Mouse (Mus musculus) hindbrain, embryonic 10.5 days (tissue): Measurements from ENCODE around the gene Prkcg. TPM values are rescaled to one million over a fixed set of nuclear protein-coding genes. Genes with fewer than 3 reads are reported as not detected.
"Not testable (repeated sequence)": the region's sequence is repeated elsewhere in the genome, so short reads cannot be mapped to it uniquely, and the experiment has no call there.

ENCODE experiments used
- DNase-seq: peaks from one replicate; pipeline ENCODE4 v3.0.0-alpha.2; 2017; ENCODE audit warnings: low spot score
- H3K27ac ChIP-seq: fragments of 300-500 bp; sonication (generic); 2 replicates; pipeline ENCODE4 v1.5.1; 2016; ENCODE audit warnings: mild to moderate bottlenecking, moderate library complexity
- H3K27me3 ChIP-seq: fragments of 300-500 bp; sonication (generic); 2 replicates; pipeline ENCODE4 v1.6.1; 2016; ENCODE audit warnings: mild to moderate bottlenecking; ENCODE audit not compliant: poor library complexity, insufficient read depth, severe bottlenecking
- H3K36me3 ChIP-seq: fragments of 300-500 bp; sonication (generic); 2 replicates; pipeline ENCODE4 v1.6.1; 2016; ENCODE audit warnings: mild to moderate bottlenecking, moderate library complexity
- H3K4me1 ChIP-seq: fragments of 300-500 bp; sonication (generic); replicated peaks from 2 replicates; pipeline ENCODE4 v1.6.1; 2016; ENCODE audit warnings: mild to moderate bottlenecking
- H3K4me3 ChIP-seq: fragments of 300-500 bp; sonication (generic); 2 replicates; pipeline ENCODE4 v1.5.1; 2016; ENCODE audit warnings: mild to moderate bottlenecking, moderate library complexity
- H3K9me3 ChIP-seq: fragments of 300-500 bp; sonication (generic); 2 replicates; pipeline ENCODE4 v1.6.1; 2016; ENCODE audit warnings: mild to moderate bottlenecking, moderate library complexity
- WGBS: fragments of 180-500 bp; shearing (Covaris S2); methylation state at CpG from one replicate; pipeline ENCODE4 v1.1.7; 2016; 5-methylcytosine and 5-hydroxymethylcytosine counted together
- polyA plus RNA-seq: library from polyadenylated mRNA; unstranded; fragments of >200 nt; fragmentation: Nextera tagmentation; extraction: Ambion mirVana; gene quantifications from 2 replicates; pipeline ENCODE4 v1.2.1, GENCODE M21; 2016

The Prkcg gene
- polyA plus RNA-seq, 1 experiment from 2014 or later: 0.47 TPM

DNA sequence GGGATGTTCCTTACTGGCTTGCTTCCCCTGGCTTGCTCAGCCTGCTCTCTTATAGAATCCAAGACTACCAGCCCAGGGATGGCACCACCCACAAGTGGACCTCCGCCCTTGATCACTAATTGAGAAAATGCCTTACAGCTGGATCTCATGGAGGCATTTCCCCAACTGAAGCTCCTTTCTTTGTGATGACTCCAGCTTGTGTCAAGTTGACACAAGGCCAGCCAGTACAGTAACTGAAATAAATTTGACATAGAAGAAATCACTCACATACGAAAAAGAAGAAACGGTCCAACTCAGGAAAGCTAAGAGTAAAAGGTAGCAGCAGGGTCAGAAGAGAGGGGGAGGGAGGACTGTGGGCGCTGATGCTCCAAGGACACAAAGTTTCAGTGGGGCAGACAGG, 12.2 kb upstream of the Prkcg start:
- not testable (repeated sequence) for DNase-seq, H3K4me1 ChIP-seq, H3K9me3 ChIP-seq, H3K36me3 ChIP-seq, H3K27ac ChIP-seq, H3K4me3 ChIP-seq, H3K27me3 ChIP-seq
- 60% methylated on average over 4 of the region's 4 CpGs for WGBS

DNA sequence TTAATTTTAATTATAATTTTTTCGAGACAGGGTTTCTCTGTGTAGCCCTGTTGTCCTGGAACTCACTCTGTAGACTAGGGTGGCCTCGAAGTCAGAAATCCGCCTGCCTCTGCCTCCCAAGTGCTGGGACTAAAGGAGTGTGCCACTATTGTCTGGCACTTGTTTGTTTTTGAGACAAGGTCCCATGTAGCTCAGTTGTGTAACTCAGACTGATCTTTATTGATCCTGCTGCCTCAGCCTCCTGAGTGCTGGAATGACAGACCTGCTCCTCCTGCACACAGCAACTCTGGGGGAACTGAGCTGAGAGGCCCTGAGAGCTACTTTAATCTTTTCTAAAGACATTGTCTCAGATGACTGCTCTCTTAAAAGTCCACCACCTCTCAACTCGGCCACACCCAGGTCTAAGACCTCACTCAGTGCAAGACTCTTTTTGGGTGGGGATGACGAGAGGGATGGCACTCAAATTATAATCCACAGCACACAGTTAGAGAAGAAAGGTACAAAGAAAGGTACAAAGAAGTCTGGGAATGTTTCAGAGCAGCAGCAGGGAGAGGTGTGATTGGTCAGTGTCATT, 8.8 kb upstream of the Prkcg start:
- WGBS: 74% methylated on average over 5 of the region's 5 CpGs

DNA sequence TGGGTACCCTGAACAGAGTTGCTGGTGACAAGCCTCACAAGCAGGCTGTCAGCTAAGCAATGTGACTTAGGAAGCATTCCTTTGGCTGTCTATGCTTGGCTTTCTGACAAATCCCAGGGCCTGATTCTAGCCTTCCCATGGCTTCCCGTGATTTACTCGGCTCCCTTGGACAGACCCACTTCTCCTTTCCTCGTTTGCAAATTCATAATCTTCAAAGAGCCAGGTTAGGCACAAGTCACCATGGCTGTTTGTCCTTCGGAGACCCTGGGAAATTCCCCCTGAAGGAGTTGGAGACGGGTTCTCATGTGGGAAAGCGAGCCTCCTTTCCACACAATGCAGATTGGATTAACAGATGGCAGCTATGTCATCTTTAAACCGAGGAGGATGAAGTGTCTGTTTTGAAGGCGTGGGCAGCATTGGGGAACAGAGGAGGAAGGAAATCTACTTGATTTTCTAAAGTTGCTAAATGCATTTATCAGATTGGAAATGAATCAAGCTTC, 8.3 kb upstream of the Prkcg start:
- Histone ChIP-seq H3K27ac (no peak overlapping the region), H3K36me3 (no peaks in the 10 kb centered on the region), H3K9me3 (no peaks in the 10 kb centered on the region), H3K27me3 (no peaks in the 10 kb centered on the region), H3K4me3 (no peak overlapping the region), H3K4me1 (0 out of 2 replicates have a peak, but pooled peaks cover 6% of the 10 kb centered on the region)
- DNase-seq: no peak
- WGBS: 62% methylated on average over 8 of the region's 8 CpGs

More for the DNA sequence above, 8.8 kb upstream of the Prkcg start:
- H3K27ac ChIP-seq: no peak overlapping the region
- no peak for DNase-seq
- H3K9me3 ChIP-seq: no peaks in the 10 kb centered on the region
- H3K4me3 ChIP-seq: no peak overlapping the region
- no peaks in the 10 kb centered on the region for H3K36me3 ChIP-seq
- no peaks in the 10 kb centered on the region for H3K27me3 ChIP-seq
- 0 out of 2 replicates have a peak, but pooled peaks cover 8% of the 10 kb centered on the region for H3K4me1 ChIP-seq

GRCm38 (mm10) chr7:3281741-3282140, 7.2 kb upstream of the Prkcg start:
- Histone ChIP-seq H3K9me3 (no peaks in the 10 kb centered on the region), H3K4me3 (no peak overlapping the region), H3K4me1 (0 out of 2 replicates have a peak, but pooled peaks cover 6% of the 10 kb centered on the region), H3K27ac (no peak overlapping the region), H3K27me3 (no peaks in the 10 kb centered on the region), H3K36me3 (no peaks in the 10 kb centered on the region)
- WGBS: 86% methylated on average over 6 of the region's 6 CpGs
- DNase-seq: no peak

- DNase-seq: no peak
- no peaks in the 10 kb centered on the region for H3K36me3 ChIP-seq
- H3K4me1 ChIP-seq: peaks cover 4% of the 10 kb centered on the region
- no peak overlapping the region for H3K27ac ChIP-seq
- 89% methylated on average over 11 of the region's 11 CpGs for WGBS
- H3K27me3 ChIP-seq: no peaks in the 10 kb centered on the region
- no peak overlapping the region for H3K4me3 ChIP-seq
- no peaks in the 10 kb centered on the region for H3K9me3 ChIP-seq
These were observed 5.7 kb upstream of the Prkcg start for GRCm38 (mm10) chr7:3283081-3283875.

DNA sequence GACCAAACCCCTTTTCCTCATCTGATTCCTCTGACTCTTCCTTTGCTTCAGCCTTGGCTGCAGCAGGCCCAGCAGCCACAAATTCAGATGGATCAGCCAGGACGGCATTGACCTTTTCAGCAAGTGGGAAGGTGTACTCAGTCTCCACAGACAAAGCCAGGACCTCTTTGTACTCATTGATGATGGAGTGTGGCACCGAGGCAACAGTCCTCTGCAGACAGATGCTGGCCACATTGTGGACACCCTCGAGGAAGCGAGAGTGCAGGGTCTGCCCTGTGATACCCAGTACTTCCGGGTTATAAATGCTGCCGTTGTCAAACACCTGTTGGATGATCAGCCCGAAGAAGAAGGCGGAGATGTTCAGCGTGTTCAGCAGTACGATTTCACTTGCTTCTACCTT, 4.4 kb upstream of the Prkcg start:
- Histone ChIP-seq H3K4me3 (no peak overlapping the region), H3K4me1 (peaks cover 13% of the 10 kb centered on the region), H3K27ac (no peak overlapping the region), H3K36me3 (no peaks in the 10 kb centered on the region), H3K27me3 (no peaks in the 10 kb centered on the region), H3K9me3 (no peaks in the 10 kb centered on the region)
- DNase-seq: no peak
- 88% methylated on average over 10 of the region's 10 CpGs for WGBS

DNA sequence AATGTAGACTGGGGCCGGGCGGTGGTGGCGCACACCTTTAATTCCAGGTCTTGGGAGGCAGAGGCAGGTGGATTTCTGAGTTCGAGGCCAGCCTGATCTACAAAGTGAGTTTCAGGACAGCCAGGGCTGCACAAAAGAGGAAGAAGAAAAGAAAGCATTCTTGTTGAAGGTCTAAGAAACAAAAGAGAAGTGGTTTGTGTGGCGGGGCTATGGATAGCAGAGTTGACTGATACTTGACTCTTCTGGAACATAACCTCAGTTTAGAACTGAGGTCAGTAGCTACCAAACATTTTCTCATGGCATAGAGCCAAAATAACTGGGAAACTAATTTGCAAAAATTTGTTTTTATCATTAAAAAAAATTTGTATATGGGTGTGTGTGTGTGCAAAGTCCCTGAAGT, 2.9 kb upstream of the Prkcg start:
- H3K4me3 ChIP-seq: no peak overlapping the region
- H3K36me3 ChIP-seq: no peaks in the 10 kb centered on the region
- WGBS: 93% methylated on average over 5 of the region's 5 CpGs
- no peaks in the 10 kb centered on the region for H3K27me3 ChIP-seq
- DNase-seq: no peak
- no peaks in the 10 kb centered on the region for H3K9me3 ChIP-seq
- H3K4me1 ChIP-seq: peaks cover 26% of the 10 kb centered on the region
- no peak overlapping the region for H3K27ac ChIP-seq

DNA sequence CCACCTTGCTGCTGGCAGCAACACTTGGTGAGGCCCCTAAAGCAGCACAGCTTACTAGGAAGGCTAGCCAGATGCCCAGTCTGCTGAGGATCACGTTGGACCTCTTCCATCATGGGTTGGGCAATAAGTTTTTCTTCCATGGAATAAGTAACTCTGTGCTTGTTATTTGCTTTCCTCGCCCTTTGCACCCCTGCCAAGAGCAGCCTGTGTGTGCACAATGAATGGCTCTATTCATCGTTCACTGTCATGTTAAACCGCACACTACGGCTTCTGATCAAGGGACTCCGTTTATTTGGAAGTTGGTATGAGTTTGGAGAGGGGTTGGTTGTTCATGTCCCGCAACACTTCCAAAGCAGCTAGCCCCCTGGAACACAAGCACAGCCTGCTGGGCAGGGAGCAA, 1.8 kb upstream of the Prkcg start:
- no peaks in the 10 kb centered on the region for H3K9me3 ChIP-seq

DNA sequence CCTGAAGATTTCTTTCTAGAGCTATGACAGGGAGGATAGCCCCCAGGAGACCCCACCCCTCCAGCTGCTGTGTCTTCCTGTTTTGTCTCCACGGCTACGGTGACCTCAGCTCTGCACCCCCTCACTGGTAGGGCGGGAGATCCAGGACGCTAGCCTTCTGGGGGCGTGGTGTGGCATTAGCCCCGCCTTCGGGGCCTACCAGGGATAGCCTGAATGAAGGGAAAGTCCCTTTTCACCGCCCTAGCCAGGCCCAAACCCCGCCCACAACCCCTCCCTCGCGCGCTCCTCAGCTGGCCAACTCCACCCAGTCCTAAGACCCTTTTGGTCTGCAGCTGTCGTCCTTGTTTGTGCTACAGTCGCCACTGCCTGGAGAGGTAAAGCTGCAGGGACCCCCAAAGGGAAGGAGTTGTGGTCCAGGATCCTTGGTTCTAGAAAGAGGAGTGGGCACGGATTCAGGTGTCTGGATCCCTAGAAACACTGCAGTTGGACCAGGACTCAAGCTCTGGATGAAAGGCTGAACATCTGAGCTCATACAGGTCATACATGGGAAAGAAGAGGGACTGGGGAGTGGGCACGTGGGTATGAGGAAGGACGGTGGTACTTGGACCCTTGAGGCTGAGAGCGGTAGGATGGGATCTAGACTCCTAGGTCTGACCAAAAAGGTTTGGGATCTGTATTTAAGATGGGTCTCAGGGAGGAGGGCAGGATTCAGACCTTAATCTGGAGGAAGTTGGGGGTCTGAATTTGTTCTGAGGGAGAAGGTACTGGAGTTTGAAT, 1.5 kb downstream of the Prkcg start:
- H3K4me1 ChIP-seq: peaks cover 47% of the 10 kb centered on the region
- no peaks in the 10 kb centered on the region for H3K27me3 ChIP-seq
- H3K4me3 ChIP-seq: peak overlapping the region; percentile 56
- DNase-seq: peak; percentile 97
- peak overlapping the region; percentile 89 for H3K27ac ChIP-seq
- WGBS: under 1% methylated on average over 18 of the region's 18 CpGs
- no peaks in the 10 kb centered on the region for H3K9me3 ChIP-seq
- H3K36me3 ChIP-seq: peaks cover 14% of the 10 kb centered on the region

More for the DNA sequence above, 1.8 kb upstream of the Prkcg start:
- DNase-seq: no peak
- Histone ChIP-seq H3K27me3 (no peaks in the 10 kb centered on the region), H3K36me3 (no peaks in the 10 kb centered on the region), H3K4me3 (no peak overlapping the region), H3K27ac (no peak overlapping the region), H3K4me1 (peaks cover 37% of the 10 kb centered on the region)
- WGBS: 61% methylated on average over 7 of the region's 7 CpGs

- Histone ChIP-seq H3K9me3 (no peaks in the 10 kb centered on the region), H3K27me3 (no peaks in the 10 kb centered on the region), H3K4me3 (peak overlapping the region; percentile 56), H3K27ac (peak overlapping the region; percentile 89), H3K36me3 (peaks cover 17% of the 10 kb centered on the region), H3K4me1 (peaks cover 47% of the 10 kb centered on the region)
- 41% methylated on average over 6 of the region's 6 CpGs for WGBS
- DNase-seq: peak; percentile 22
These were observed 2.2 kb downstream of the Prkcg start for GRCm38 (mm10) chr7:3291197-3291596.

DNA sequence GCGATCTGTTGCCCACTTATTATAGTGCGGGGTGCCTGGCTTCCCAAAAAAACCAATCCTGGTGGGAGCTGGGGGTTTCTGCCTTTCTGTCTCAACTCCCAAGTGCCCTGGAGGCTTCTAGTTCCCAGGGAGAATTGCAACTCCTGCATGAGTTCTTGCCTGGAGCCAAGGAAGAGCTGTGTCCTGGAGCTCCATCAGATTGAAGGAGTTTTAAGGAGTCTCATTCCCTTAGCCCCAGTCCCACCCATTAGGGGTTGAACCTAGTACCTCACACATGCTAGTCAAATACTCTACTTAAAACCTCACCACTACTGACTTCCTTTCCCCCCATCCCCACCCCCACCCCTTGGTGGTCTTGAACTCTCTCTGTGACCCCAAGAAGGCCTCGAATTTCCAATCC, 2.8 kb downstream of the Prkcg start:
- Histone ChIP-seq H3K4me3 (peak overlapping the region; percentile 56; the same call in 1 of the 2 replicates), H3K27ac (no peak overlapping the region), H3K36me3 (peaks cover 22% of the 10 kb centered on the region), H3K27me3 (no peaks in the 10 kb centered on the region), H3K9me3 (peaks cover 2% of the 10 kb centered on the region; the same call in 1 of the 2 replicates), H3K4me1 (peaks cover 47% of the 10 kb centered on the region)
- DNase-seq: no peak
- WGBS: 78% methylated on average over 3 of the region's 3 CpGs

DNA sequence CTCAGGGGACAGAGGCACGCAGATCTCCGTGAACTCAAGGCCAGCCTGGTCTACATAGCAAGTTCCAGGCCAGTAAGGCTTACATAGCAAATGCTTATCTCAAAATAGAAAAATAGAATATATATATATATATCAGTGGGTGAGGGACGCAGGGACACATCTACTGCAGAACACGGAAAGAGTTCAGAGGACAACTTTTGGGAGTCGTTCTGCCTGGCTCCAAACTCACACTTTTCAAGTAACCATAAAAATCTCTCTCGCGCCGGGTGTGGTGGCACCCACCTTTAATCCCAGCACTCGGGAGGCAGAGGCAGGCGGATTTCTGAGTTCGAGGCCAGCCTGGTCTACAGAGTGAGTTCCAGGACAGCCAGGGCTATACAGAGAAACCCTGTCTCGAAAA, 3.3 kb downstream of the Prkcg start:
- H3K27me3 ChIP-seq, H3K9me3 ChIP-seq, DNase-seq: not testable (repeated sequence)
- WGBS: 76% methylated on average over 12 of the region's 12 CpGs
- peak overlapping the region; percentile 56 for H3K4me3 ChIP-seq
- H3K4me1 ChIP-seq: peaks cover 43% of the 10 kb centered on the region
- H3K36me3 ChIP-seq: peaks cover 27% of the 10 kb centered on the region
- H3K27ac ChIP-seq: peak overlapping the region; percentile 83
